Mouse (Mus musculus) G1E (cell line): ENCODE measurements around the gene Sclt1. TPM values are rescaled to one million over a fixed set of nuclear protein-coding genes. Genes with fewer than 3 reads are reported as not detected.

ENCODE experiments used
- ATAC-seq: 2 replicates; pipeline ENCODE4 v1.8.0; 2016; ENCODE audit warnings: mild to moderate bottlenecking; ENCODE audit not compliant: insufficient number of reproducible peaks, poor library complexity, low FRiP score, severe bottlenecking; ENCODE audit errors: extremely low read depth
- DNase-seq: peaks from one replicate; pipeline ENCODE4 v3.0.0; 2012; ENCODE audit warnings: low spot score
- H3K27me3 ChIP-seq: 2 replicates; pipeline ENCODE4 v1.6.1; 2012; ENCODE audit warnings: mild to moderate bottlenecking, low read length, inconsistent platforms; ENCODE audit not compliant: insufficient read depth
- H3K36me3 ChIP-seq: replicated peaks from 2 replicates; pipeline ENCODE3; 2012; ENCODE audit warnings: mild to moderate bottlenecking, inconsistent platforms
- H3K4me1 ChIP-seq: 2 replicates; pipeline ENCODE4 v1.6.1; 2012; ENCODE audit warnings: low read depth, low read length, inconsistent platforms, mixed read lengths; ENCODE audit not compliant: insufficient read depth
- H3K4me3 ChIP-seq: 2 replicates; pipeline ENCODE4 v1.5.1; 2012; ENCODE audit warnings: low read depth, mild to moderate bottlenecking, inconsistent platforms, low read length, moderate library complexity, mixed read lengths
- H3K9me3 ChIP-seq: replicated peaks from 2 replicates; pipeline ENCODE4 v1.6.1; 2012; ENCODE audit warnings: inconsistent platforms
- CTCF ChIP-seq: IDR thresholded peaks from 2 replicates; pipeline ENCODE4 v1.5.1; 2012; ENCODE audit warnings: low read depth, low read length, inconsistent platforms, mixed read lengths
- GATA1 ChIP-seq: IDR thresholded peaks from 2 replicates; pipeline ENCODE4 v1.6.1; 2012; ENCODE audit warnings: borderline replicate concordance, low read length, inconsistent platforms, mixed read lengths
- GATA2 ChIP-seq: IDR thresholded peaks from 2 replicates; pipeline ENCODE4 v1.6.1; 2012; ENCODE audit warnings: low read depth, low read length, inconsistent platforms, borderline replicate concordance
- POLR2AphosphoS5 ChIP-seq: IDR thresholded peaks from 2 replicates; pipeline ENCODE4 v1.6.1; 2012; ENCODE audit warnings: low read depth, low read length, inconsistent platforms; ENCODE audit not compliant: insufficient replicate concordance
- TAL1 ChIP-seq: conservative IDR thresholded peaks from 2 replicates; pipeline ENCODE4 v1.6.1; 2012; ENCODE audit warnings: low read depth, low read length, inconsistent platforms, mixed read lengths
- polyA plus RNA-seq: library from polyadenylated mRNA; stranded (reverse); fragments of >175 nt; gene quantifications from 2 replicates; pipeline ENCODE4 v1.2.3, GENCODE M21; 2012
- total RNA-seq, 2 experiments: library from RNA; stranded (forward) in 1 of 2; stranded (reverse) in 1 of 2; fragments of 200-1000 nt in 1 of 2; fragments of >200 nt in 1 of 2; fragmentation: Nextera tagmentation in 1 of 2; gene quantifications; 2 replicates each; pipeline ENCODE4 v1.2.3; 2014 to 2017

Gene Sclt1
- total and polyA plus RNA-seq, 3 experiments, result 8.3 to 32.2 (median 21.9) TPM

DNA sequence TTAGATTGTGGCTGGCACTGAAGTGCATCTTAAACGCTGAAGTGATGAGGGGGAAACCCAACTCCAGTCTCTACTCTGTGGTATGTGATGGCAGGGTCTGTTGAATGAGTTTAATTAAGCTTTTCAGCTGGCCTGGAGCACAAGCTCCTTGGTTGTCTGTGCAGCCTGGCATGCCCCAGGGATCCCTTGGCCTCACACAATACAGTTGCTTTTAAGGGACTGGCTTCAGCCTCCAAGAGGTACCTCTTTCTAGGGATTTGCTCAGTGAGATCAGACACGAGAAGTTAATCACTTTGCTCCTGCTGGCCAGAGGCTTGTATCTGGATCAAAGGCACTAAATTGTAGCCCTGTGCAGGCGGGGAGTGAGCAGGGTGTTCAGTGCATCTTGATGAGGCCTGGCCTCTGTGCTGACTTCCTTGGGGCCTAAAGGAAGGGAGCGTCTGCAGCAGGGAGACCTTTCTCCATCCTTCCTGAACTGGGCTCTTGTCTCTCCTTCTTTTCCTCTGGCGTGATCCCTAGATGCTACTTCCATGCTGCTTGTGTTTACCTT is 138.8 kb downstream of the Sclt1 start:
- peaks cover 54% of the 10 kb centered on the region for H3K4me1 ChIP-seq
- ATAC-seq (no peak), DNase-seq (no peak)
- TF ChIP-seq GATA2 (no peak), GATA1 (no peak), POLR2AphosphoS5 (no peak), TAL1 (no peak), CTCF (no peak)
- no peak overlapping the region for H3K4me3 ChIP-seq
- no peaks in the 10 kb centered on the region for H3K27me3 ChIP-seq
- H3K9me3 ChIP-seq, result no peaks in the 10 kb centered on the region
- H3K36me3 ChIP-seq, result peaks cover 97% of the 10 kb centered on the region

DNA sequence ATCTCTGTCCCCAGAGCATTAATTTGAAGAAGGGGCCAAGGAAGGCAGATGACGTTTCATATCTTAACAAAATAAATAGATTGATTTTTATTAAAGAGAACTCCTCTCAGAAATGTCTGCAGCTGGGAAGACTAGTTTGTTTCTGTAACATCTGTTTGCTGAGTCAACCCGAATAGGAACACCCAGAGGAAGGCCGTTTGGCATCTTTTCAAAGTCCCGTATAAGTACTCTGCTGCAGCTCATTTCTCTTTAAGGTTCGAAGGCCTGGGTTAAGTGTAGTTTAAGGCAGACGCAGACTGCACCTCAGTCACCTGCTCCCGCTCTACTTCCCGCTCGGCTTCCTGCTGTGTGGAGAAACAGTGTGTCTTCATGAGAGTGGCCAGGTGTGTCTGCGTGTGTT is 139.4 kb downstream of the Sclt1 start:
- Histone ChIP-seq H3K4me3 (no peak overlapping the region), H3K9me3 (no peaks in the 10 kb centered on the region), H3K27me3 (no peaks in the 10 kb centered on the region), H3K36me3 (peaks cover 97% of the 10 kb centered on the region), H3K4me1 (peaks cover 60% of the 10 kb centered on the region)
- TF ChIP-seq GATA2 (no peak), CTCF (no peak), TAL1 (no peak), POLR2AphosphoS5 (no peak), GATA1 (no peak)
- no peak for DNase-seq
- ATAC-seq, result no peak

- Histone ChIP-seq H3K36me3 (peaks cover 97% of the 10 kb centered on the region), H3K9me3 (no peaks in the 10 kb centered on the region), H3K27me3 (no peaks in the 10 kb centered on the region), H3K4me1 (peaks cover 65% of the 10 kb centered on the region), H3K4me3 (no peak overlapping the region)
- DNase-seq (no peak), ATAC-seq (no peak)
- TF ChIP-seq CTCF (no peak), GATA1 (no peak), GATA2 (no peak), POLR2AphosphoS5 (no peak), TAL1 (no peak)
Observed at GRCm38 (mm10) chr3:41601226-41602020, 140.9 kb downstream of the Sclt1 start.

- Histone ChIP-seq H3K36me3 (peaks cover 97% of the 10 kb centered on the region), H3K4me1 (peaks cover 58% of the 10 kb centered on the region), H3K4me3 (no peak overlapping the region), H3K27me3 (no peaks in the 10 kb centered on the region), H3K9me3 (no peaks in the 10 kb centered on the region)
- TF ChIP-seq CTCF (peak; percentile 45), TAL1 (no peak)
- DNase-seq (no peak), ATAC-seq (0 out of 2 replicates have a peak, but pooled peaks have one; percentile 45)
Observed at GRCm38 (mm10) chr3:41599806-41600589, 142.3 kb downstream of the Sclt1 start.

- Histone ChIP-seq H3K36me3 (peaks cover 97% of the 10 kb centered on the region), H3K4me1 (peaks cover 56% of the 10 kb centered on the region), H3K9me3 (no peaks in the 10 kb centered on the region), H3K27me3 (no peaks in the 10 kb centered on the region), H3K4me3 (no peak overlapping the region)
- DNase-seq (no peak), ATAC-seq (no peak)
- TF ChIP-seq POLR2AphosphoS5 (no peak), GATA1 (no peak), CTCF (no peak), TAL1 (no peak), GATA2 (no peak)
Observed at GRCm38 (mm10) chr3:41599226-41599625, 143.1 kb downstream of the Sclt1 start.

- no peak for ATAC-seq
- no peaks in the 10 kb centered on the region for H3K9me3 ChIP-seq
- no peak overlapping the region for H3K4me3 ChIP-seq
- no peaks in the 10 kb centered on the region for H3K27me3 ChIP-seq
- peaks cover 97% of the 10 kb centered on the region for H3K36me3 ChIP-seq
- no peak for DNase-seq
- TF ChIP-seq CTCF, result no peak
- no peak for TF ChIP-seq POLR2AphosphoS5
- TF ChIP-seq GATA1, result no peak
- no peak for TF ChIP-seq GATA2
- TF ChIP-seq TAL1, result no peak
- peaks cover 57% of the 10 kb centered on the region for H3K4me1 ChIP-seq
Observed at GRCm38 (mm10) chr3:41598412-41598811, 143.9 kb downstream of the Sclt1 start.
